Mouse (Mus musculus) forebrain, embryonic 14.5 days (tissue): ENCODE measurements around the gene Cyp2w1. TPM values are rescaled to one million over a fixed set of nuclear protein-coding genes. Genes with fewer than 3 reads are reported as not detected.

Source experiments
- ATAC-seq: fragments of 200-750 bp; cut with Nextera tagmentation; 2 replicates; pipeline ENCODE4 v1.8.0; 2017; ENCODE audit warnings: mild to moderate bottlenecking, moderate library complexity
- DNase-seq: peaks from one replicate; pipeline ENCODE4 v3.0.0-alpha.2; 2015; ENCODE audit warnings: low spot score
- H3K27ac ChIP-seq: fragments of 300-500 bp; sonication (generic); 2 replicates; pipeline ENCODE4 v1.5.1; 2014; ENCODE audit warnings: low read depth, mild to moderate bottlenecking, control low read depth, low read length, moderate library complexity
- H3K27me3 ChIP-seq: fragments of 300-500 bp; sonication (generic); replicated peaks from 2 replicates; pipeline ENCODE4 v1.6.1; 2014; ENCODE audit warnings: low read length, control low read depth, mixed read lengths; ENCODE audit not compliant: control insufficient read depth, insufficient read depth
- H3K36me3 ChIP-seq: fragments of 300-500 bp; sonication (generic); 2 replicates; pipeline ENCODE4 v1.6.1; 2014; ENCODE audit warnings: low read length, control low read depth; ENCODE audit not compliant: control insufficient read depth, insufficient read depth
- H3K4me1 ChIP-seq: fragments of 300-500 bp; sonication (generic); 2 replicates; pipeline ENCODE4 v1.6.1; 2014; ENCODE audit warnings: antibody characterized with exemption, low read length, control low read depth; ENCODE audit not compliant: control insufficient read depth, insufficient read depth
- H3K4me2 ChIP-seq: fragments of 300-500 bp; sonication (generic); 2 replicates; pipeline ENCODE4 v1.6.1; 2014; ENCODE audit warnings: mild to moderate bottlenecking, control low read depth, low read length
- H3K4me3 ChIP-seq: fragments of 300-500 bp; sonication (generic); 2 replicates; pipeline ENCODE4 v1.5.1; 2014; ENCODE audit warnings: low read depth, low read length, control low read depth
- H3K9ac ChIP-seq: fragments of 300-500 bp; sonication (generic); 2 replicates; pipeline ENCODE4 v1.6.1; 2014; ENCODE audit warnings: mild to moderate bottlenecking, low read length, control low read depth, moderate library complexity
- H3K9me3 ChIP-seq: fragments of 300-500 bp; sonication (generic); replicated peaks from 2 replicates; pipeline ENCODE4 v1.6.1; 2016; ENCODE audit warnings: low read length, control low read depth, mixed read lengths; ENCODE audit not compliant: control insufficient read depth
- WGBS: fragments of 180-500 bp; shearing (Covaris S2); extraction: QIAGEN DNeasy Blood & Tissue Kit; methylation state at CpG from one replicate; pipeline ENCODE4 v1.1.7; 2014; 5-methylcytosine and 5-hydroxymethylcytosine counted together
- polyA plus RNA-seq: library from polyadenylated mRNA; unstranded; fragments of >200 nt; fragmentation: Nextera tagmentation; extraction: Ambion mirVana; gene quantifications from 2 replicates; pipeline ENCODE4 v1.2.1, GENCODE M21; 2014

The Cyp2w1 gene
- polyA plus RNA-seq, 1 experiment from 2014 or later, result not detected

DNA sequence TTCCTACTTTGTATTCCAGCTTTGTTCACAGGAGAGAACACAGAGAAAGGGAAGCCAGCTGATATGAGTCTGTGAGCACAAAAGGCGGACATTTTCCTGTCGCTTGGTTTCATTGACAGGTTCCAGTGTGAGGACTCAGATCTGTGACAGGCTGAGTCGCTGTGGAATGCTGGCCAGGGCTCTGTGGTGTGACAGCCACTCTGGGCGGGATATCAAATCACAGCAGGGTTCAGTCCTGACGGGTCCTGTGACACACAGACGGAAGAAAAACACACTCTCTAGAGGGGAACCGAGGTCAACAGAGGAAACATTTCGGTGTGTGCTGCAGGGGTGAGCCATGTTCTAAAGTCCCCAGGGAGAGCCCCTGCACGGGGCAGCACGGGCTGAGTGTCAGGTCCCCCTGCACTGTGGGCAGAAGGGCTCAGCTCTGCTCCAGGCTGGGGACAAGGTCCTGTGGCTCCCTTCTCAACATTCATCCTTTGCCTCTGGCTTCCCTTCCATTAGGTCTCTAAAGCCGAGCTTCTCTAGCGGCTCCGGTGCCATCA is 14.5 kb upstream of the Cyp2w1 start:
- no peak overlapping the region for H3K4me2 ChIP-seq
- H3K27me3 ChIP-seq, result no peaks in the 10 kb centered on the region
- no peaks in the 10 kb centered on the region for H3K9me3 ChIP-seq
- 85% methylated on average over 13 of the region's 13 CpGs for WGBS
- no peak overlapping the region for H3K27ac ChIP-seq
- H3K4me3 ChIP-seq, result no peak overlapping the region
- DNase-seq, result no peak
- no peak for ATAC-seq
- no peaks in the 10 kb centered on the region for H3K4me1 ChIP-seq
- no peak overlapping the region for H3K9ac ChIP-seq
- H3K36me3 ChIP-seq, result peaks cover 76% of the 10 kb centered on the region

DNA sequence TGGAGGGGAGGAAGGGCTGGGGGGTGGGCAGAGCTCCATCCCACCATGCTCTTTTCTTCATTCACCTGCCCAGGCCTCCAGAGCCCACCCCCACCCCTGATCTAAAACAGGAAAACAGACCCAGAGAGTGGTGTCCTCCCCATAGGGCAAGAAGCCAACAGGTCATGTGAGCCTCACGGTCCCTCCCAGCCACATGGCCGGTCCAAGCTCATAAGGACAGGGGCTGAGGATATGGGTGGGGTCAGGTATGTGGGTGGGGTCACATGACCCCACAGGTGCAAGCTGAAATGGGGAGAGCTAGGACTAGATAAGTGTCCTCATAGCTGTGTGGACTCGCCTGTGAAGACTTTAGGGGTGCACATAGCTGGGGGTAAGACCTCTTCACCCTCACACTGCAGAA is 14.0 kb upstream of the Cyp2w1 start:
- H3K27ac ChIP-seq, result no peak overlapping the region
- no peaks in the 10 kb centered on the region for H3K9me3 ChIP-seq
- ATAC-seq (no peak), DNase-seq (no peak)
- no peak overlapping the region for H3K4me3 ChIP-seq
- WGBS, result 89% methylated on average over 3 of the region's 3 CpGs
- no peak overlapping the region for H3K9ac ChIP-seq
- H3K4me1 ChIP-seq, result no peaks in the 10 kb centered on the region
- no peak overlapping the region for H3K4me2 ChIP-seq
- no peaks in the 10 kb centered on the region for H3K27me3 ChIP-seq
- H3K36me3 ChIP-seq, result peaks cover 78% of the 10 kb centered on the region

DNA sequence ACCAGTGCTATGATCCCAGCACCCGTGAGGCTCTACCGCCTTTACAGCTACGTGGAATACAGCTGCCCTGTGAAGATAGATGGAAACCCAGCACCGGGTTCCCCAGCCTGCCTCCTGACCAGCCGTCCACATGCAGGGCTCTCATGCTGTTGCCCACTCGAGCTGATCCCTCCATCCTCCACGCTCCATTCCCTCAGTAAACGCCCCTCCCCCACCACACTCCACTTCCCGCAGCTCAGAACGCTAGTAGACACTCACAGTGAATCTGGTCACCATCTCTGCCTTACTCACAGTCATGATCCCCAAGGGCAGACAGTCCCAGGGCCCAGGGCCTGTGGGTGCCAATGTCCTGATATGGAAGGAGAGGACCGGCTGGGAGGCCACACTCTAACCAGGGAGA is 13.5 kb upstream of the Cyp2w1 start:
- no peaks in the 10 kb centered on the region for H3K9me3 ChIP-seq
- H3K4me1 ChIP-seq, result peaks cover 3% of the 10 kb centered on the region
- 86% methylated on average over 11 of the region's 11 CpGs for WGBS
- H3K36me3 ChIP-seq, result peaks cover 78% of the 10 kb centered on the region
- no peaks in the 10 kb centered on the region for H3K27me3 ChIP-seq
- ATAC-seq (no peak), DNase-seq (no peak)
- H3K27ac ChIP-seq, result no peak overlapping the region
- H3K9ac ChIP-seq, result no peak overlapping the region
- H3K4me2 ChIP-seq, result no peak overlapping the region
- no peak overlapping the region for H3K4me3 ChIP-seq

DNA sequence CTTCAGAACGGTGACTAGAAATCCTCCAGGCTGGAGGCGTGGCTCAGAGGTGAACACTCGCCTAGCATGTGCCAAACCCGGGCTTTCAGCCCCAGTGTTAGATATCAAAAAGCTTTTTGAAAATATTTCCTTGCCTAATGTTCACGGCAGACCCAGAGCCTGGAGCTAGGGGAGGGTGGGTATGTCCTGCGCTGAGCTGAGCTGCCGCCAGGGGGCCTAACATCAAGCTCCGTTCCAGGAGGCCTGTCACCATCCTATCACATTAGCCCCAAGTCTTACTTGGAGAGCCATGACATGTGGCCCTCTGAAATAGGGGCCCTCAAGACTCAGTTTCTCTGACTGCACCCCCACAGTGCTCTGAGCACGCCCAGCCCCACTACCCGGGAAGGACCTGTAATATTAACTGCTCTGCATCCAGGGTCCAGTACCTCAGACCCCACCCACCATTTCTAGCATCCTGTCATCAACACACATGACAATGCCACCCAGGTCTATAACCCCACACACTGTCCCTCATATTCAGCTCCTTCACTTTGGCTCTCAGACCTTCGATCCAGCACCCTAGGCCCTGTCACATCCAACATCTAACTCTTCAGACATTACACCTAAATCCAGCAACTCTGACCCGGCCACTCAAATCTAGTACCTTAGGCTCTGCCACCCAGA is 8.3 kb upstream of the Cyp2w1 start:
- Histone ChIP-seq H3K36me3 (peaks cover 35% of the 10 kb centered on the region), H3K4me1 (peaks cover 8% of the 10 kb centered on the region), H3K9me3 (no peaks in the 10 kb centered on the region), H3K4me2 (peak overlapping the region; percentile 98), H3K27ac (peak overlapping the region; percentile 76; the same call in 1 of the 2 replicates), H3K4me3 (peak overlapping the region; percentile 85), H3K9ac (peak overlapping the region; percentile 94), H3K27me3 (no peaks in the 10 kb centered on the region)
- 8% methylated on average over 12 of the region's 12 CpGs for WGBS
- ATAC-seq (peak; percentile 84), DNase-seq (peak; percentile 86)

DNA sequence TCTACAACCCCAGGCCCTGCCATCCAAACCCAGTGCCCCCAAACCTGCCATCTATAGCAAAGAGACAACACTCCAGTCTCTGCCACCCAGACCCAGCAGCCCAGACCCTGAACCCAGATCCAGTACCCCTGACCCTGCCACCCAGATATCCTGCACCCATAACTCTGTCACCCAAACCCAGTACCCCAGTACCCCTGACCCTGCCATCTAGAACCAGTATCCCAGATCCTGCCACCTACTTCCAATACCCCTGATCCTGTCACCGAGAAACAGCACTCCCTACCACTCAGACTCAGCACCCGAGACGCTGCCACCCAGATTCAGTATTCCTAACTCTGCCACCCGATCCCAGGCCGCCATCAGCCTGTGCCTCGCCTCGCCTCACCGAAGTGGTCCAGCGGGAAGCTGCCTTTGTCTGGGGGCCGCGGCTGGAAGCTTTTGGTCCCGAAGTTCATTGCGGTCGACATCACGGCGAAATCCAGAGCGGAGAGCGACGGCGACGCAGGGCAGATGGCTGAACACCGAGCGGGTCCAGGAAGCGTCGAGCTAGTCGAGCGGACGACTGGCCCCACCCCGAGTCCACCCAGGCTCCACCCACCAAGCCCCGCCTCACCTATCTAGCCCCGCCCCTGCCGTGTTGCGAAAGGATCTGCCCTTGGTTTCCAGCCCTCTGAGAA is 7.6 kb upstream of the Cyp2w1 start:
- Histone ChIP-seq H3K27ac (peak overlapping the region; percentile 76), H3K27me3 (no peaks in the 10 kb centered on the region), H3K4me3 (peak overlapping the region; percentile 85), H3K4me1 (peaks cover 8% of the 10 kb centered on the region), H3K4me2 (peak overlapping the region; percentile 98), H3K36me3 (peaks cover 29% of the 10 kb centered on the region), H3K9me3 (no peaks in the 10 kb centered on the region), H3K9ac (peak overlapping the region; percentile 94)
- DNase-seq, result peak; percentile 94
- ATAC-seq, result peak; percentile 91
- under 1% methylated on average over 33 of the region's 33 CpGs for WGBS

DNA sequence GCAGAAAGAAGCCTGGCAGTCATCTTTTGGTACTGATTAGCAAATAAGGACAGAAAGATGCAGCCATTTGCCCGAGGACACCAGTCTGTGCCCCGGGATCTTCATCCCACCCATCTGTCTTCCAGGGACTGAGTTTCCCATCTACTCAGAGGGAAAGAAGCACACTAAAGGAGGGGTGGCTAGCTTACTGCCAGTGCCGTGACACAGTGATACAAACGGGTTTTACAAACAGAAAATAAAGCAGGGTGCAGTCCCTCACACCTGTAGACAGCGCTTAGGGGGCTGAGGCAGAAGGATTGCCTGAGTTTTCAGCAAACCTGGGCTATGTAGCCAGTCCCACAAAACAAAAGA is 7.1 kb upstream of the Cyp2w1 start:
- Histone ChIP-seq H3K9me3 (no peaks in the 10 kb centered on the region), H3K4me2 (peak overlapping the region; percentile 98), H3K27ac (no peak overlapping the region), H3K4me1 (peaks cover 8% of the 10 kb centered on the region), H3K36me3 (peaks cover 24% of the 10 kb centered on the region), H3K27me3 (no peaks in the 10 kb centered on the region), H3K4me3 (peak overlapping the region; percentile 85), H3K9ac (peak overlapping the region; percentile 32; the same call in 1 of the 2 replicates)
- 9% methylated on average over 5 of the region's 5 CpGs for WGBS
- DNase-seq (no peak), ATAC-seq (no peak; the same call in none of the 2 replicates)

DNA sequence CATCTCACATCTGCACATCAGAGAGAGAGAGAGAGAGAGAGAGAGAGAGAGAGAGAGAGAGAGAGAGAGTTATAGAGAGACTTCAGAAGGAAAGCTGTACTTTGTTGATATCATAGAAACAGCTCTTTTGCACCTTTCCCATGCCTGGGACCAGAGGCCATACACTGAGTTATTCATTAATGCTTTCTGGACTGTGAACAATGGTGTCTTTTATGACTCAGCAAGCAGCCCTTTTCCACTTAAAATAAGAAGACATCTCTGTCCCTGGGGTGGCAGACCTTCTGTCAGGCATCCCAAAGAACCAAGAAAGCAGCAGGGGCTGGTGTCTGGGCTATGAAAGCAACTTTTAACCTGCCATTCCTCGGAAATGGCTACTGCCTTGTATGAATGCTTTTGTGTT is 5.2 kb upstream of the Cyp2w1 start:
- H3K36me3 ChIP-seq, result peaks cover 8% of the 10 kb centered on the region
- ATAC-seq, result no peak
- no peak overlapping the region for H3K4me3 ChIP-seq
- DNase-seq, result no peak
- H3K4me2 ChIP-seq, result no peak overlapping the region
- H3K4me1 ChIP-seq, result peaks cover 8% of the 10 kb centered on the region
- no peaks in the 10 kb centered on the region for H3K9me3 ChIP-seq
- no peak overlapping the region for H3K27ac ChIP-seq
- H3K9ac ChIP-seq, result no peak overlapping the region
- no peaks in the 10 kb centered on the region for H3K27me3 ChIP-seq
- 63% methylated on average over 1 of the region's 1 CpGs for WGBS

DNA sequence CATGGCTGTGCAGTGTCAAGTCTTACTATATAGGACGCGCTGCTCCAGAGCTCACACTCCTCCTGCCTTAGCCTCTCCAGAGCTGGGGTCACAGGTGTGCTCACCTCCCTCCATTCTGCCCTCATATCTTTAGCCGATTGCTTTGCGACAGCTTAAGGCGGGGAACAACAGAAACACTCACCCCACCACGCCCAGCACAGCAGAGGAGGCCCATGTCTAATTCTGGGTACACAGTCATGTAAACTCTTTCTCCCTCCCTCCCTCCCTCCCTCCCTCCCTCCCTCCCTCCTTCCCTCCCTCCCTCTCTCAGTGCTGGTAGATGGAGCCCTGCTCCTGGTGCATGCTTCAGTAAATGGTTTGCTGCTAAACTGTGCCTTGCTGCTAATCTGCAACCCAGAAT is 2.7 kb upstream of the Cyp2w1 start:
- 87% methylated on average over 6 of the region's 6 CpGs for WGBS
- H3K9me3 ChIP-seq, result no peaks in the 10 kb centered on the region
- ATAC-seq, result no peak

DNA sequence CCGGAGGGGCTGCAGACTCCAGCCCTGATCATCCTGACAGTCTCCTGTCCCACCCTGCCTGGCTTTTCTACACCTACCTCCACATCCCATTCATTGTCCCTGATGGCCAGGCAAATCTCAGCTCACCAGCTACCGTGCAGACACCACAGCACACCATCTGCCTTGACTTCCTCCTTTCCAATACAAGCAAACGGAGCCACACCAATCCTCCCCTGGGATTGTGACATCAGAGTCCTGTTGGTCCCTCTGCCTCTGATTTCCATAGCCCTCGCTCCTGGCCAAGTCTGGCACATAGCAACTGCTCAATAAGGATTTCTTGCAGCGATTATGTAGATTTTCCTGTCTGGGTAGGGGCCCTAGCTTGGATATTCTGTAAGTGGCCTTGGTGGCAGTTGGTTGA is 1.3 kb upstream of the Cyp2w1 start, which contains the start of gene Cox19:
Gene Cox19, minus strand, starts transcription at position 285 of the 400 bp plus-strand sequence.
- Histone ChIP-seq H3K27me3 (no peaks in the 10 kb centered on the region), H3K9me3 (no peaks in the 10 kb centered on the region), H3K27ac (no peak within 1 kb of the TSS), H3K9ac (no peak within 1 kb of the TSS), H3K4me1 (no peaks in the 10 kb centered on the region), H3K4me2 (no peak within 1 kb of the TSS), H3K36me3 (no peaks in the 10 kb centered on the region), H3K4me3 (no peak within 1 kb of the TSS)
- DNase-seq (no peak), ATAC-seq (no peak)
- WGBS, result 64% methylated on average over 5 of the region's 5 CpGs

More for the DNA sequence above, 2.7 kb upstream of the Cyp2w1 start:
- H3K9ac ChIP-seq, result no peak overlapping the region
- no peaks in the 10 kb centered on the region for H3K36me3 ChIP-seq
- H3K27me3 ChIP-seq, result no peaks in the 10 kb centered on the region
- DNase-seq, result no peak
- H3K4me2 ChIP-seq, result no peak overlapping the region
- H3K4me1 ChIP-seq, result 0 out of 2 replicates have a peak, but pooled peaks cover 4% of the 10 kb centered on the region
- H3K4me3 ChIP-seq, result no peak overlapping the region
- H3K27ac ChIP-seq, result no peak overlapping the region
